Comparison of ENCODE assay signal across 9 mouse cellular contexts in genomic region chr13:75227616-75228277, GRCm38 (mm10).
DNase-seq lines count a peak whose midpoint lies in the region; ATAC-seq and TF ChIP-seq lines count a peak whose summit lies in the region.
"Had no signal": no experiment of that assay in that cellular context is flagged by ENCODE, and none has a peak within 500 bp of the region (broad histone marks: within the 10 kb centered on the region; RNA-seq: fewer than 3 reads in every experiment).

No protein-coding gene starts in this region.

- TF ChIP-seq RAD21 in MEL (IDR thresholded peaks at IDR 0.05; ENCODE audit: low read depth, low read length) = peak; percentile 94

- H3K79me2 ChIP-seq in MEL (ENCODE audit: control insufficient read depth, insufficient read depth, low read length, poor library complexity) = no peaks in the 10 kb centered on the region

- peak; percentile 80 to 91 (median 86) for TF ChIP-seq CTCF in MEL (IDR thresholded peaks at IDR 0.05 in 2 of 3, conservative IDR thresholded peaks at IDR 0.05 in 1 of 3; ENCODE audit: control insufficient read depth in 1 of 3, insufficient read depth in 1 of 3, low read depth in 2 of 3, low read length in 3 of 3, poor library complexity in 1 of 3, severe bottlenecking in 1 of 3)

- TF ChIP-seq EP300 in MEL (IDR thresholded peaks at IDR 0.05; ENCODE audit: low read depth in 1 of 2, low read length in 2 of 2) = no peak

- 20% methylated on average over 5 of the region's 5 CpGs for WGBS in embryonic facial prominence, embryonic 11.5 days
- WGBS in hindbrain, embryonic 10.5 days = 34% methylated on average over 5 of the region's 5 CpGs

- no peaks in the 10 kb centered on the region for H3K9me3 ChIP-seq in MEL (replicated peaks; ENCODE audit: insufficient read depth, low read length)
- H3K9me3 ChIP-seq in embryonic facial prominence, embryonic 11.5 days (replicated peaks; ENCODE audit: control insufficient read depth, low read length) = no peaks in the 10 kb centered on the region
- no peaks in the 10 kb centered on the region for H3K9me3 ChIP-seq in hindbrain, embryonic 10.5 days
- H3K9me3 ChIP-seq: liver, embryonic 15.5 days had no signal

- ATAC-seq in embryonic facial prominence, embryonic 11.5 days (replicated peaks; ENCODE audit: insufficient number of reproducible peaks, low FRiP score, low TSS enrichment, low read depth) = no peak
- ATAC-seq in erythroblast, adult 5-6 weeks (replicated peaks; ENCODE audit: low FRiP score, poor library complexity, severe bottlenecking) = no peak

- no peaks in the 10 kb centered on the region for H3K27me3 ChIP-seq in MEL (ENCODE audit: control insufficient read depth in 1 of 2, insufficient read depth in 2 of 2, low read length in 2 of 2)
- H3K27me3 ChIP-seq in embryonic facial prominence, embryonic 11.5 days (ENCODE audit: control insufficient read depth, insufficient read depth, low read length) = no peaks in the 10 kb centered on the region
- H3K27me3 ChIP-seq in hindbrain, embryonic 10.5 days (ENCODE audit: insufficient read depth, poor library complexity, severe bottlenecking) = no peaks in the 10 kb centered on the region
- H3K27me3 ChIP-seq: liver, embryonic 15.5 days had no signal

- H3K4me2 ChIP-seq in embryonic facial prominence, embryonic 11.5 days (ENCODE audit: low read depth, low read length) = no peak overlapping the region
- H3K4me2 ChIP-seq: liver, embryonic 15.5 days had no signal

- peak overlapping the region in 1 of 2 experiments; percentile 30; a peak in 1 of 4 replicates for H3K4me3 ChIP-seq in MEL (ENCODE audit: control insufficient read depth in 1 of 2, insufficient read depth in 1 of 2, low read depth in 2 of 2, low read length in 2 of 2)
- H3K4me3 ChIP-seq in embryonic facial prominence, embryonic 11.5 days (ENCODE audit: low read depth, low read length) = no peak overlapping the region
- no peak overlapping the region for H3K4me3 ChIP-seq in hindbrain, embryonic 10.5 days
- H3K4me3 ChIP-seq: liver, embryonic 15.5 days had no signal

- H3K9ac ChIP-seq in MEL (ENCODE audit: control insufficient read depth, low read depth, low read length, poor library complexity, severe bottlenecking) = peak overlapping the region; percentile 55
- H3K9ac ChIP-seq in embryonic facial prominence, embryonic 11.5 days (replicated peaks; ENCODE audit: low read length) = no peak overlapping the region
- H3K9ac ChIP-seq: liver, embryonic 15.5 days had no signal

- H3K36me3 ChIP-seq in MEL (ENCODE audit: control insufficient read depth in 1 of 2, insufficient read depth in 2 of 2, low read length in 2 of 2) = no peaks in the 10 kb centered on the region; a peak in 1 of 4 replicates
- no peaks in the 10 kb centered on the region for H3K36me3 ChIP-seq in embryonic facial prominence, embryonic 11.5 days (replicated peaks; ENCODE audit: control insufficient read depth, insufficient read depth, low read depth, low read length)
- H3K36me3 ChIP-seq in hindbrain, embryonic 10.5 days = no peaks in the 10 kb centered on the region
- H3K36me3 ChIP-seq: liver, embryonic 15.5 days had no signal

- peak; percentile 84 for DNase-seq in MEL (ENCODE audit: low read depth, low spot score)
- DNase-seq in adrenal gland, postnatal 36 days = peak; percentile 55 to 64
- peak; percentile 71 for DNase-seq in embryonic facial prominence, embryonic 11.5 days (ENCODE audit: low spot score)
- peak; percentile 55 for DNase-seq in hindbrain, embryonic 10.5 days (ENCODE audit: low spot score)
- peak; percentile 15 for DNase-seq in layer of hippocampus, adult 9-11 months
- DNase-seq in lung, postnatal 36 days = peak; percentile 75
- peak; percentile 81 to 85 for DNase-seq in right cerebral cortex, adult 2 months (ENCODE audit: low spot score in 2 of 2)

- no peaks in the 10 kb centered on the region for H3K4me1 ChIP-seq in MEL (ENCODE audit: control insufficient read depth in 1 of 2, insufficient read depth in 2 of 2, low read length in 2 of 2)
- no peaks in the 10 kb centered on the region for H3K4me1 ChIP-seq in embryonic facial prominence, embryonic 11.5 days (ENCODE audit: control insufficient read depth, insufficient read depth, low read length)
- H3K4me1 ChIP-seq in hindbrain, embryonic 10.5 days (replicated peaks) = no peaks in the 10 kb centered on the region
- H3K4me1 ChIP-seq: liver, embryonic 15.5 days had no signal

- no peak overlapping the region; the same call in 1 of the 2 replicates for H3K27ac ChIP-seq in MEL (ENCODE audit: control insufficient read depth, low read depth, low read length)
- no peak overlapping the region for H3K27ac ChIP-seq in embryonic facial prominence, embryonic 11.5 days (replicated peaks; ENCODE audit: low read depth, low read length)
- no peak overlapping the region for H3K27ac ChIP-seq in hindbrain, embryonic 10.5 days
- H3K27ac ChIP-seq: liver, embryonic 15.5 days had no signal

- TF ChIP-seq POLR2A in MEL (IDR thresholded peaks at IDR 0.05; ENCODE audit: control insufficient read depth in 1 of 2, insufficient read depth in 1 of 2, low read depth in 1 of 2, low read length in 2 of 2, poor library complexity in 1 of 2) = no peak

TF ChIP-seq in MEL, 35 proteins besides CTCF, POLR2A, EP300 and RAD21:
- no peak for TF ChIP-seq NELFE (IDR thresholded peaks at IDR 0.05; ENCODE audit: low read depth, low read length)
- TF ChIP-seq MXI1 (IDR thresholded peaks at IDR 0.05; ENCODE audit: low read depth, low read length) = peak; percentile 49; the same call in 1 of the 2 replicates
- peak; percentile 93 for TF ChIP-seq ZC3H11A (IDR thresholded peaks at IDR 0.05; ENCODE audit: low read depth, low read length)
- no peak for TF ChIP-seq UBTF (IDR thresholded peaks at IDR 0.05; ENCODE audit: borderline replicate concordance, insufficient read depth, low read depth, low read length)
- peak; percentile 95 for TF ChIP-seq SMC3 (IDR thresholded peaks at IDR 0.05; ENCODE audit: low read depth, low read length)

Comparison
In these comparisons a context has a peak if more than half of its experiments do, and no peak if none do; other contexts are left out.
1. DNase-seq: peak in every context shown above with its lines; median percentile 84 in MEL; 83 in right cerebral cortex, adult 2 months; 75 in lung, postnatal 36 days; 71 in embryonic facial prominence, embryonic 11.5 days; 60 in adrenal gland, postnatal 36 days; 55 in hindbrain, embryonic 10.5 days; 15 in layer of hippocampus, adult 9-11 months.